Mouse (Mus musculus) liver, embryonic 11.5 days (tissue): ENCODE results near the gene Ikzf3. TPM values are rescaled to one million over a fixed set of nuclear protein-coding genes. Genes with fewer than 3 reads are reported as not detected.

Experiments used
- ATAC-seq: fragments of 200-750 bp; cut with Nextera tagmentation; replicated peaks from 2 replicates; pipeline ENCODE4 v1.8.0; 2017; ENCODE audit warnings: moderate number of reproducible peaks, mild to moderate bottlenecking, moderate TSS enrichment, moderate library complexity; ENCODE audit not compliant: low FRiP score
- DNase-seq: peaks from one replicate; pipeline ENCODE4 v3.0.0-alpha.2; 2017; ENCODE audit warnings: low spot score
- H3K27ac ChIP-seq: fragments of 300-500 bp; sonication (generic); 2 replicates; pipeline ENCODE4 v1.5.1; 2014; ENCODE audit warnings: mild to moderate bottlenecking, low read depth, low read length, control low read depth
- H3K27me3 ChIP-seq: fragments of 300-500 bp; sonication (generic); replicated peaks from 2 replicates; pipeline ENCODE4 v1.6.1; 2014; ENCODE audit warnings: low read length, mixed read lengths; ENCODE audit not compliant: control insufficient read depth, insufficient read depth
- H3K36me3 ChIP-seq: fragments of 300-500 bp; sonication (generic); 2 replicates; pipeline ENCODE4 v1.6.1; 2014; ENCODE audit warnings: mild to moderate bottlenecking, low read length, moderate library complexity, mixed read lengths; ENCODE audit not compliant: control insufficient read depth, insufficient read depth
- H3K4me1 ChIP-seq: fragments of 300-500 bp; sonication (generic); replicated peaks from 2 replicates; pipeline ENCODE4 v1.6.1; 2014; ENCODE audit warnings: low read length, mixed read lengths; ENCODE audit not compliant: control insufficient read depth, insufficient read depth
- H3K4me2 ChIP-seq: fragments of 300-500 bp; sonication (generic); 2 replicates; pipeline ENCODE4 v1.6.1; 2014; ENCODE audit warnings: mild to moderate bottlenecking, control low read depth, moderate library complexity
- H3K4me3 ChIP-seq: fragments of 300-500 bp; sonication (generic); 2 replicates; pipeline ENCODE4 v1.5.1; 2014; ENCODE audit warnings: low read depth, low read length, control low read depth
- H3K9ac ChIP-seq: fragments of 300-500 bp; sonication (generic); 2 replicates; pipeline ENCODE4 v1.6.1; 2014; ENCODE audit warnings: low read depth, low read length, control low read depth
- H3K9me3 ChIP-seq: fragments of 300-500 bp; sonication (generic); 2 replicates; pipeline ENCODE4 v1.6.1; 2016; ENCODE audit warnings: low read length, inconsistent platforms, mixed read lengths; ENCODE audit not compliant: control insufficient read depth
- WGBS: fragments of 180-500 bp; shearing (Covaris S2); extraction: QIAGEN DNeasy Blood & Tissue Kit; methylation state at CpG from one replicate; pipeline ENCODE4 v1.1.7; 2014; 5-methylcytosine and 5-hydroxymethylcytosine counted together
- polyA plus RNA-seq: library from polyadenylated mRNA; unstranded; fragments of >200 nt; fragmentation: Nextera tagmentation; extraction: Ambion mirVana; gene quantifications from 2 replicates; pipeline ENCODE4 v1.2.1, GENCODE M21; 2014

The Ikzf3 gene
- polyA plus RNA-seq, 1 experiment from 2014 or later = 0.04 TPM

DNA sequence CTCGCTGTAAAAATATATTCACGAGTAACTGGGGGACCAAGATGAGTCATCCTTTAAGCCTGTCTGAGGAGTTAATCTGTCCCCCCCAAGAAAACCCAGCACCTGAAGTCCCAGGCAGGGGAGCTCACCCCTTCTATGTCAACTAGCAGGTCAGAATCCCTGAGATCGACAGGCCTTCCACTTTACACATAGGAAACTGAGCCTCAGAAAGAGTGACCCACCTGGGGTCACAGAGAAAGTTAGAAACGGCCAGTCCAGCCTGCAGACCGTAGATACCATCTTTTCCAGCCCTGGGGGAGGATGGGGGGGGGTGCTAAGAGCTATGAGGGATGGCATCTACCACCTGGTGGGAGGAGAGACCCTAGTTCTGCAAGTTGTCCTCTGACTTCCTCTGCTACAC is 89.3 kb downstream of the Ikzf3 start:
- Histone ChIP-seq H3K27me3 (peaks cover 37% of the 10 kb centered on the region), H3K4me2 (no peak overlapping the region), H3K36me3 (no peaks in the 10 kb centered on the region; the same call in none of the 2 replicates), H3K4me3 (no peak overlapping the region), H3K4me1 (peaks cover 11% of the 10 kb centered on the region; the same call in 1 of the 2 replicates), H3K27ac (no peak overlapping the region), H3K9me3 (no peaks in the 10 kb centered on the region), H3K9ac (no peak overlapping the region)
- ATAC-seq (no peak), DNase-seq (no peak)
- 63% methylated on average over 5 of the region's 5 CpGs for WGBS

GRCm38 (mm10) chr11:98455484-98455883 is 90.3 kb downstream of the Ikzf3 start:
- Histone ChIP-seq H3K4me2 (no peak overlapping the region), H3K4me3 (no peak overlapping the region), H3K9me3 (no peaks in the 10 kb centered on the region), H3K36me3 (no peaks in the 10 kb centered on the region; the same call in none of the 2 replicates), H3K4me1 (peaks cover 11% of the 10 kb centered on the region; the same call in 1 of the 2 replicates), H3K27me3 (peaks cover 33% of the 10 kb centered on the region), H3K9ac (no peak overlapping the region), H3K27ac (no peak overlapping the region)
- WGBS = 83% methylated on average over 4 of the region's 4 CpGs
- DNase-seq (no peak), ATAC-seq (no peak)

DNA sequence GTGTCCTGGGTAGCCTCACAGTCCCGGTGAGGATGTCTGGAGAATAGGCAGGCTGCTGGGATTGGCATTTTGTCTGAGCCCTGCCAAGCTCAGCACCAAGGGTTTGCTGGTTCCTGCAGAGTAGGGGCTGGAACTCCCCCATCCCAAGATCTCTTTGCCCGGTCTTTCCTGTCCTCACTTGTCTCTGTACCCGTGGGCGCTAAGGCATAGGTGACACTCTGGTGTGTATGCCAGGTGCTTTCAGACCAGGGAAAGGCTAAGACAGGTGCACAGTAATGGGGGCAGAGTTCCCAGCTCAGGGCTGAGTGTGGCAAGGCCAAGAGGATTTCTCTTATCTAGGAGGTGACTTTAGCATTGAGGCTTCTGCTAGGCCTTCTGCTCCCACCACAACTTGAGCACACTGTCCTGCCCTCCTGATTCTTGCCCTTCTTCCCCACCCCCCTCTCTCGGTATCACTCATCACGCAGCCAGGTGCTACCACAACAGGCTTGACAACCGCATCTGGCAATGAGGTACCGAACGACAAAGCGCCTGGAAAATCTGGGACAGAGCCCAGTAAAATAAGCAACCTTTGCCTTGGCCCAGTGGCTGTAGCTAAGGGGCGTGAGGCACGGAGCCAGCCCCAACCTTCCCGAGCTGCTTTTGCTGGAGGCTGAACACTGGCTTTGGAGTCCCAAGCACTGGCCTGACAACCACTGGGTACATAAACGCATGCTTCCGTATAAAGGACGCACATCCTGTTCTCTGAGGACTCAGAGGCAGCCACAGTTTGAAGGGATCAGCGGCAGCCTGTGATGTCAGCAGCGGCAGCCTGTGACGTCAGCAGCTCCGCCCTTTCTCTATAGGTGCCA is 95.7 kb downstream of the Ikzf3 start:
- Histone ChIP-seq H3K27me3 (peaks cover 54% of the 10 kb centered on the region), H3K4me3 (0 out of 2 replicates have a peak overlapping the region, but pooled peaks have one; percentile 5), H3K9me3 (no peaks in the 10 kb centered on the region), H3K36me3 (no peaks in the 10 kb centered on the region; the same call in none of the 2 replicates), H3K4me2 (peak overlapping the region; percentile 50), H3K9ac (no peak overlapping the region), H3K4me1 (peaks cover 4% of the 10 kb centered on the region; the same call in 1 of the 2 replicates), H3K27ac (no peak overlapping the region)
- no peak for DNase-seq
- no peak for ATAC-seq
- WGBS = 75% methylated on average over 20 of the region's 20 CpGs

GRCm38 (mm10) chr11:98449419-98449818 is 96.4 kb downstream of the Ikzf3 start:
- ATAC-seq = no peak
- H3K4me2 ChIP-seq = peak overlapping the region; percentile 50

DNA sequence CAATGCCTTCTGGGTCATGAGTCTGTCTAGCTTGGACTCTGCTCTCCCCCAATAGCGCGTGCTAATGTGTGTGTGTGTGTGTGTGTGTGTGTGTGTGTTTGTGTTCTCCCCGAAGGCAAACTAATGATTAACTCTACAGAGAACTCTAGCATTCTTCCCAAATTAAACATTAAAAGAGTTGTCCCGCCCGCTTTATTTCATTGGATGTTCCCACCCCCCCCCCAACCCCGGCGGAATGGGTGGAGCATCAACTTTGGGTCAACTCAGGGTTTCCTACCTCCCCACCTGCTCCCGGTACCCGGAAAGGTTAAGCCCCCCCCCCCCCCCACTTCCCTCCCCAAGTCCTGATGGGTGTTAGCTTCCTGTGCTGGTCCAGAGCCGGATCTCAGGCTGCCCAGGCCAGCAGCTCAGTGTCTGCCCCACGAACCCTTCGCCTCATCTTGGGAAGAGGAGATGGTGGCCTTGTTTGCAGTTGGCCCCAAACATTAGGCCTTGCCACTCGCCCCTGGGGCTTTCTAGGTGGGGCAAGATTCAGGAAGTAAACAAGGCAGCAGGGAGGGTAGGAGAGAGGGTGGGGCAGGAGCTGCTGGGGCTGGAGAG is 97.5 kb downstream of the Ikzf3 start:
- WGBS = 35% methylated on average over 13 of the region's 13 CpGs
- Histone ChIP-seq H3K9ac (no peak overlapping the region), H3K36me3 (no peaks in the 10 kb centered on the region; the same call in 1 of the 2 replicates), H3K9me3 (no peaks in the 10 kb centered on the region), H3K4me1 (peaks cover 4% of the 10 kb centered on the region; the same call in 1 of the 2 replicates), H3K4me3 (peak overlapping the region; percentile 47), H3K27me3 (peaks cover 53% of the 10 kb centered on the region), H3K27ac (peak overlapping the region; percentile 77), H3K4me2 (peak overlapping the region; percentile 50)
- ATAC-seq = 0 out of 2 replicates have a peak, but pooled peaks have one; percentile 35
- no peak for DNase-seq

More at GRCm38 (mm10) chr11:98449419-98449818, 96.4 kb downstream of the Ikzf3 start:
- H3K27ac ChIP-seq = no peak overlapping the region
- DNase-seq = no peak
- no peaks in the 10 kb centered on the region for H3K9me3 ChIP-seq
- peak overlapping the region; percentile 34 for H3K4me3 ChIP-seq
- peaks cover 4% of the 10 kb centered on the region; the same call in 1 of the 2 replicates for H3K4me1 ChIP-seq
- H3K27me3 ChIP-seq = peaks cover 55% of the 10 kb centered on the region
- H3K9ac ChIP-seq = no peak overlapping the region
- no peaks in the 10 kb centered on the region; the same call in 1 of the 2 replicates for H3K36me3 ChIP-seq
- WGBS = 76% methylated on average over 3 of the region's 3 CpGs

DNA sequence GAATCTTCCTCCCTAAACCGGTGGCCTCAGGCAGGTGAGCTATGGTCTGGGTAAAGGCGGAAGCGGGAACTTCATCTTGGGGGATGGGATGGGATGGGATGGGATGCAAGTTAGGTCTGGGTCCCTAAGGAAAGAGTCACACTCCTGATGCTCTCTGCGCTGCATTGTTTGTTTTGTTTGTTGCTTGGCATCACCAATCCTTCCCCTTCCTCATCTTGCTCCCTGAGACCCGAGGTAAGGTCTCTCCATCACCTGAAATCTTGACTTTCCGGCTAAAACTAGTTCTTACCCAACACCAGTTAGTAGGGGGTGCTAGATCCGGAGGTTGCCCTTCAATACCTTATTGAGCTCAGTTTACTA is 98.4 kb downstream of the Ikzf3 start:
- H3K27ac ChIP-seq = peak overlapping the region; percentile 77
- H3K4me2 ChIP-seq = peak overlapping the region; percentile 38
- H3K9me3 ChIP-seq = no peaks in the 10 kb centered on the region
- H3K4me1 ChIP-seq = peaks cover 4% of the 10 kb centered on the region; the same call in 1 of the 2 replicates
- peaks cover 53% of the 10 kb centered on the region for H3K27me3 ChIP-seq
- H3K9ac ChIP-seq = peak overlapping the region; percentile 56
- no peak for ATAC-seq
- DNase-seq = no peak
- H3K4me3 ChIP-seq = peak overlapping the region; percentile 47
- H3K36me3 ChIP-seq = no peaks in the 10 kb centered on the region; the same call in 1 of the 2 replicates
- WGBS = 16% methylated on average over 7 of the region's 7 CpGs

DNA sequence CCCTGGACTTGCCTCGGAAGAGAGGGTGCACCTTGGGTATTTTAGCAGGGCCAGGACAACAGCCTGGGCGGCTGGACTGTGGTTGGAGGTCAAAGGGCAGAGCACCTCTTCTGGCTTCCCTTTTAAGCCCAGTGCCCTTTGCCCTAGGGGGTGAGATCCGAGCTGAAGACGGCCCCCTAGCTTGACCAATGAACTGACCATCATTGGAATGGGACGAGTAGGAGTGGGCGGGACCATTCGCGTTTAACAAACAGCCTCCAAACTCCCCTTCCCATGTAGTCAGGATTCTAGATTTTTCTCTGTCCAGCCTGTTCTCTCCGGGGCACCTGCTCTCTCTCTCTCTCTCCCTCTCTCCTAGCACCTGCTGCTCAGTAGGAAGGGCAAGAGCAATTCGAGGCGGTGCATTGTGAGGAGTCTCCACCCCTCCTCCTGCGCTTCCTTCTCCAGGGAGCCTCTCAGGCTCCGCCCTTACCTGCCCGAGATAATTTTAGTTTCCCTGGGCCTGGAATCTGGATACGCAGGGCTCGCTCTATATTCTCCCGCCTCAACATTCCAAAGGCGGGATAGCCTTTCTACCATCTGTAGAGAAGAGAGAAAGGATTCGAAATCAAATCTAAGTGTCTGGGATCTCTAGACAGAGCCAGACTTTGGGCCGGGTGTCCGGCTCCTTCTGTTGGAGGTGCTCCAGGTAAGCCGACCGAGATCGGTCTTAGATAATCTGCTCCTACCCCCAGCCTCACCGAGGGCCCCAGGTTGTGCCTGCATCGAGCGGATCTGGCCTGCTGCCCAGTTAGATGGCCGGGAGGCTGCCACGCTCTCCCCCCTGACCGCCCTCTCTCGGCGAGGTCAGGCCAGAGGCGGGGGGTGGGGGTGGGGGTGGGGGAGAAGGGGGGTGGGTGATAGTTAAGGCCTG is 99.0 kb downstream of the Ikzf3 start:
- peaks cover 4% of the 10 kb centered on the region; the same call in 1 of the 2 replicates for H3K4me1 ChIP-seq
- peaks cover 53% of the 10 kb centered on the region for H3K27me3 ChIP-seq
- no peaks in the 10 kb centered on the region for H3K36me3 ChIP-seq
- no peaks in the 10 kb centered on the region for H3K9me3 ChIP-seq
- H3K4me3 ChIP-seq = peak overlapping the region; percentile 47
- WGBS = 6% methylated on average over 33 of the region's 33 CpGs
- H3K4me2 ChIP-seq = peak overlapping the region; percentile 33
- DNase-seq (peak; percentile 50), ATAC-seq (peak; percentile 63)
- H3K27ac ChIP-seq = peak overlapping the region; percentile 77
- peak overlapping the region; percentile 56 for H3K9ac ChIP-seq

- Histone ChIP-seq H3K9me3 (no peaks in the 10 kb centered on the region), H3K9ac (peak within 1 kb of the TSS; percentile 56), H3K4me2 (peak within 1 kb of the TSS; percentile 33), H3K36me3 (no peaks in the 10 kb centered on the region), H3K27ac (peak within 1 kb of the TSS; percentile 77), H3K4me3 (peak within 1 kb of the TSS; percentile 47), H3K27me3 (peaks cover 53% of the 10 kb centered on the region), H3K4me1 (peaks cover 4% of the 10 kb centered on the region; the same call in 1 of the 2 replicates)
- 12% methylated on average over 5 of the region's 5 CpGs for WGBS
- DNase-seq = no peak
- peak; percentile 24 for ATAC-seq
Measured at GRCm38 (mm10) chr11:98446213-98446561, 99.6 kb downstream of the Ikzf3 start, which contains the start of gene Grb7. TSS of gene Grb7 (plus strand) at chr11:98446394.
